Mouse (Mus musculus): ENCODE results near the gene Cacnb3.

DNA sequence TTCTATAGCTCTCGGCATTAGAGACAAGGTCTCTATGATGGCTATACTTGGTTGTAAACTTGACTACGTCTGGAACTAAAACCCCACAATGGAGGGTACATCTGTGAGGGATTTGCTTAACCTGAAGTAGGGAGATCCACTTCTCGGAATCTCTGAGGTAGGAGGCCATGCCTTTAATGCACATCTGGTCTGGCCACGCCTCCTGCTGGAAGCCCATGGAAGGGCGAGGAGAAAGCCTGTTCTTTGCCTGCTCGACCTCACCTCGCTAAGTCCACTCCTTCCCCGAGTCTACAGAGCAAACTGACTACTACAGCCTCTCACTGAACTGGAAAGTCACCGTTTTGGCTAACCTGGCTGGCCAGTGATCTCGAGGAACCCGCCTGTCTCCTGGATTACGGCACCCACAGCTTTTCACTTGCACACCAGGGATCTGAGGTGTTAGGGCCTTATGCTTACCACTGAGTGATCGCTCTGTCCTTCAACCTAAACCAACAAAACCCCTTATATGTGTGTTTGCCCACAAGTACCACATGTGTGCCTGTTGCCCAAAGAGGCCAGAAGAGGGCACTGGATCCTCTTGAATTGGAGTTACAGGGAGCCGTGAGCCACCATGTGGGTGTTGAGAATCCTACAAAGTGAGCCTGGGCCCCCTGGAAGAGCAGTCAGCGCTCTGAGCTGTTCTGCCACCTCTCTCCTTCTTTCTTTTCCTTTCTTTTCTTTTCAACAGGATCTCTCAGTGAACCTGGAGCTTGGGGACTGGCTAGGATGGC lies 26.5 kb downstream of the Cacnb3 start:
- peak; percentile 28 for TF ChIP-seq CTCF (IDR thresholded peaks at IDR 0.05)
- TF ChIP-seq EP300 (IDR thresholded peaks at IDR 0.05), result no peak

All from lung, postnatal 0 days (tissue).